Mouse (Mus musculus) lung, postnatal 10 days (tissue): ENCODE measurements around the gene Slc2a3.
"Not testable (repeated sequence)": the region's sequence is repeated elsewhere in the genome, so short reads cannot be mapped to it uniquely, and the experiment has no call there.

Experiments
- DNase-seq: peaks from one replicate; pipeline ENCODE4 v3.0.0; 2021

The Slc2a3 gene

DNA sequence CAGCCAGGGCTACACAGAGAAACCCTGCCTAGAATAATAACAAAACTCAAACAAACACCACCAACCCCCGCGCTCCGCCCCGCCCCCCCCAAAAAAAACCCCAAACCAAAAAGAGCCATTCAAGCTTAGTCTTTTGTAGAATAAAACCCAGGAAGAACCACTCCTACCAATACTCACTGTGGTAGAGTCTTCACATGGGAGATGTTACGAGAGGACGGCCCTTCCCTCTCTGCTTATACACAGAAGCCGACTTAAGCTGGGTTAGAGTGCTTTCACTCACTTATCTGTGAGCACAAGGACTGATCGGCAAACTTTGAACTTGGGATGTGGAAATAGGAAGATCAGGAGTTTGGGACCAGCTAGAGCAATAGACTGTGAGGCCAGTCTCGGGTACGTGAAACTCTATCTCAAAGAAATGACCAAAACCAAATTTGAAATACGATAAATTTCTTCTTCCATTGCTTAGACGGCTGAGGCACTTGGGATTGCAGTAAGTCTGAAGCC is 95.1 kb downstream of the Slc2a3 start:
- no peak for DNase-seq

DNA sequence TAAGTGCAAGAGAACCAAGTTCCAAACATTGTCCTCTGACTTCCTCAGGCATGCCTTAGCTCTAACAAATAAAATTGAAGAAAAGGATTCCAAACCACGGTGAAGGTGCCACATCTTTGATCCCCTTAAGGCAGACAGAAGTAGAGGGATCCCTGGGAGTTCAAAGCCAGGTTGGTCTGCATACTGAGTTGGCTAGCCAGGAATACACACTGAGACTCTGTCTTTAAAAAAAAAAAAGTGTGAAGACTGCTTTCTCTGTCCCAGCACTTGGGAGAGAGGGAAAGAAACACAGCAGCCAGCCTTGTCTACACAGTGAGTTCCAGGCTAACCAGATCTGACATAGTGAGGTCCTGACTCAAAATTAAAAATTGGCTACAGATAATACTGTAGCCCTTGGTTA is 97.7 kb downstream of the Slc2a3 start:
- DNase-seq: no peak

DNA sequence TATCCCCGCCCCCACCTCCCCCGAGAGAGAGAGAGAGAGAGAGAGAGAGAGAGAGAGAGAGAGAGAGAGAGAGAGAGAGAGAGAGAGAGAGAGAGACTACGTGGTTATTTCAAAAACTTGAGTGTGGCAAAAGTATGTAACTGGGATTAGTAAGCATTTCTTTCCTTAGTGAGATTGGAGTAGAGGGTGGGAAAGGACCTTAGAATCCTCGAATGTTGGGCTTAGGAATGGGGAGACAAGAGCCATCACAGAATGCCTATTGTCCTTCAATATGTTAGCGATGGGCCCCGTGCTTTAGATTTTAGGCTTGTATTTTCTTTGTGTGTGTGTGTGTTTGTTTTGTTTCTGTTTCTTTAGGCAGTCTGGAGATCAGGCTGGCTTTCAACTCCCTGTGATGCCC is 98.2 kb downstream of the Slc2a3 start:
- DNase-seq: no peak

DNA sequence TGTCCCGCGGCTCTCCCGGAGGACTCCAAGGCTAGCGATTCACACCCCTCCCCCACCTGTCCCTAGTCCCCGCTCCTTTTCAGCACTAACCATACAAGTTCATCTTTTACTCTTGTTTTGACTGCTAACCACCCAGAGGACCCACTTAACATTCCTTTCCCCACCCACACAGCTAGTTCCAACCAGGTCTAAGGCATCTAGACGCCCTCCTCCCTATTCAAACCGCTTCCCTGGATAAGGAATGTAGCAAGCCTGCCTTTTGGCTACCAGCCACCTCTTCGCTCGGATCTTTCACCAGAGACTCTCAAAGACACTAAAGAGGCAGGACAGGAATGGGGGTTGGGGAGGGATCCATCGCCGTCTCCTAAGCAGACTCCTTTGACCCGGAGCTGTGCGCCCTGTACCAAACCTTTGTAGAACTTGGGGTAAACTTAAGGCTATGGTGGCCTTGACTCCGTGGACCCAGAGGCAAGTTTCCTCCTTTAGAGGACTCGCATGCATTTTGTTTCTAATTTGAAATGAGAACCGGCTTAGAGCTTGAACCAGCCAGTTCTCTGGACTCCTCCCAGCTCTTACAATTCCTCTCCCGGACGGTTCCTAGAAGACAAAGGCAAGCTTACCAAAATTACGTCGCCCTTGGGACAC is 98.8 kb downstream of the Slc2a3 start:
- DNase-seq: peak; percentile 76

DNA sequence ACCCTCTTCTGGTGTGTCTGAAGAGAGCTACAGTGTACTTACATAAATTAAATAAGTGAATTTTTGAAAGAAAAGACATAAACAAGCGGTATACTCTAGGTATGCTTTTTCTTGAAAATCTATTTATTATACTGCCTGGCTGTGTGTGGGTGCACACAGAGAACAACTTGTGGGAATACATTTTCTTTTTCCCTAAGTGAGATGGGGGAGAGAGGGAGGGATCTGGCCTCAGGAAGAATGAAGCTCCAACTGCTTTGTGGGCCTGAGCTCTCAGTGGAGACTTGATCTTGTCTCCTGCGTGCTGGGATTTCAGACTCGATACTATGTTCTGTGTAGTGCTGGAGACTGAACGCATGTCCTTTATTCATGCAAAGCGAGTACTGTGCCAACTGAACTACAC is 99.6 kb downstream of the Slc2a3 start:
- no peak for DNase-seq

DNA sequence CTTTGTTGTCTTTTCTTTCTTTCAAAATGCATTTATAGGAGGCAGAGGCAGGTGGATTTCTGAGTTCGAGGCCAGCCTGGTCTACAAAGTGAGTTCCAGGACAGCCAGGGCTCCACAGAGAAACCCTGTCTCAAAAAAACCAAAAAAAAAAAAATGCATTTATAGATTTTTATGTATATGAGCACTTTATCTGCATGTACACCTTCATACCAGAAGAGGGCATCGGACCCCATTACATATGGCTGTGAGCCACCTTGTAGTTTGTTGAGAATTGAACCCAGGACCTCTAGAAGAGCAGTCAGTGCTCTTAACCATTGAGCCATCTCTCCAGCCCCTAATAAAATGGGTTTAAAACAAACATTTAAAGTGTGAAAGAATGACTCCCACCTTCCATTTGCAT is 101.8 kb downstream of the Slc2a3 start:
- DNase-seq: not testable (repeated sequence)

DNA sequence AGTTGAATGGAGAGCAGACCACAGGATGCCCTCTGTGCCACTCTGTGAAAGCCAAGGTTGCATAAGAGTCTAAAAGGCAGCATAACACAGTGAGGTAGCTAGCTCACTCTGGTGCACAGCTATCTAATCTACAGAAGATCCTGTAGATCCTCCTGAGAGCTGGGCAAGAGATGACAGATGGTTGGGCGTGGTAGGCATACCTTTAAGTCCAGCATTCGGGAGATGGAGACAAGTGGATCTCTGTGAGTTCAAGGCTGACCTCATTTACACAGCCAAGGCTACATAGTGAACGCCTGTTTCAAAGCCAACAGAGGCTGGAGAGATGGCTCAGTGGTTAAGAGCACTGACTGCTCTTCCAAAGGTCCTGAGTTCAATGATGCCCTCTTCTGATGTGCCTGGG is 106.0 kb downstream of the Slc2a3 start:
- DNase-seq: no peak

DNA sequence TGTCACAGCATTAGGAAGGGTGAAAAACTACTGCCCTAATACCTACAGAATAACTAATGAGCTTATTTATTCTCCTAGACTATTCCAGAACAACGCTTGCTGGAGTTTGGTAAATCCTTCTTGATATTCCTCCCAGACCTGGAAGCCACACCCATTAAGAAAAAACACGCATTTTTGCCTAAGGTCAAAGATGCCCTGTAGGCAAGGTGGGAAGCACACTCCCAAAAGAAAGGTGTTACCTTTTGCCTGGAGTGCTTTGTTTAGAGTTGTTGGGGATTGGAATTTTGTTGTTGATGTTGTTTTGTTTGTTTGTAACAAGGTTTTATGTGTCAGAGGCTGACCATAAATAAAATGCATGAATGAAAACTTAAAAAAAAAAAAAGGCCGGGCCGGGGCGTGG is 111.4 kb downstream of the Slc2a3 start:
- no peak for DNase-seq

DNA sequence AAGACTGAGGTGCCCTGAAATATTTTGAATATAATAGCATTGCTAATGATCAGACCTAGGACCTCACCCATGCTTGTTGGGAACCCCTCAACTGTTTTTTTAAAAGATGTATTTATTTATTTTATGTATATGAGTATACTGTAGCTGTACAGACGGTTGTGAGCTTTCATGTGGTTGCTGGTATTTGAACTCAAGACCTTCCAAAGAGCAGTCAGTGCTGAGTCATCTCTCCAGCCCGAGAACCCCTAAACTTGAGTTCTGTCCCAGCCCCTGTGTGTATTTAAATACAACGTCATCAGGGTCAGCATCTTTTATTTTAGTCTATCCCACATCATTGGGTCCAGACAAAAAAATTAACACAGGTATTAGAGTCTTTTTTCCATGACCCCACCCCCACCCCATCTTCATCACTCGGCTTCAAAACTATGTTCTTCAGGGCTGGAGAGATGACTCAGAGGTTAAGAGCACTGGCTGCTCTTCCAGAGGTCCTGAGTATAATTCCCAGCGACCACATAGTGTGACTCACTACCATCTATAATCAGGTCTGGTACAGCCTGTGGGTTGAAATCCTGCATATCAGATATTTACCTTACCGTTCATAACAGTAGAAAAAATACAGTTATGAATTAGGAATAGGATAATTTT is 111.9 kb downstream of the Slc2a3 start:
- no peak for DNase-seq

DNA sequence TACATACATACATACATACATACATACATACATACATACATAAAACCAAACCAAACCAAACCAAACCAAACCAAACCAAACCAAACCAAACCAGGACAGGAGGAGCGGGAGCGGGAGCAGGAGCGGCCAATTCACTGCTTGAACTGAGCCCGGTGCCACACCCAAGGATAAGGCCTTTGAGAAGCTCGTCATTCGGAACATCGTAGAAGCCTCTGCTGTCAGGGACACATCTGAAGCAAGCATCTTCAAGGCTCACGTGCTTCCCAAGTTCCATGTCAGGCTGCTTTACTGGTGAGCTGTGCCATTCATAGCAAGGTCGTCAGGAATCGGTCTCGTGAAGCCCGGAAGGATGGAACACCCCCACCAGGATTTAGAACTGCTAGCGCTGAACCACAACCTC is 114.7 kb downstream of the Slc2a3 start:
- DNase-seq: no peak

DNA sequence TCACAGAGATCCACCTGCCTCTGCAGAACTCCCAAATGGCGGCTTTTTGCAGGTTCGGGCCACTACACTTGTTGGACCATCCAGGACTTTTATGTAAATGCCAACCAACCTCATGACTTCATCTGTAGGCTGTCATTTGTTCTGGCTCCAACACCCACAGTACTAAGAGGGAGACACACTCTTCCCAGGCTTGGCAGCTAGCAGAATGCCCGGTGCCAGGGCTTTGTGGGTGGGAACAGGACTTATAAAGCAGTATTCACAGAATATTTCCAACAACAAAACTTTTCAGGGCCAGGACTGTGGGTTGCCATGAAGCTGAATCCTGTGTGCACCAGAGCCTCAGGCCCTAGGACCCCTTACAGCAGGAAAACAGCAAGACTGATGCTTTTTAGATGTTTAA is 118.8 kb downstream of the Slc2a3 start:
- DNase-seq: no peak
